Mouse (Mus musculus): Measurements from ENCODE around the gene Pnpla7.

DNA sequence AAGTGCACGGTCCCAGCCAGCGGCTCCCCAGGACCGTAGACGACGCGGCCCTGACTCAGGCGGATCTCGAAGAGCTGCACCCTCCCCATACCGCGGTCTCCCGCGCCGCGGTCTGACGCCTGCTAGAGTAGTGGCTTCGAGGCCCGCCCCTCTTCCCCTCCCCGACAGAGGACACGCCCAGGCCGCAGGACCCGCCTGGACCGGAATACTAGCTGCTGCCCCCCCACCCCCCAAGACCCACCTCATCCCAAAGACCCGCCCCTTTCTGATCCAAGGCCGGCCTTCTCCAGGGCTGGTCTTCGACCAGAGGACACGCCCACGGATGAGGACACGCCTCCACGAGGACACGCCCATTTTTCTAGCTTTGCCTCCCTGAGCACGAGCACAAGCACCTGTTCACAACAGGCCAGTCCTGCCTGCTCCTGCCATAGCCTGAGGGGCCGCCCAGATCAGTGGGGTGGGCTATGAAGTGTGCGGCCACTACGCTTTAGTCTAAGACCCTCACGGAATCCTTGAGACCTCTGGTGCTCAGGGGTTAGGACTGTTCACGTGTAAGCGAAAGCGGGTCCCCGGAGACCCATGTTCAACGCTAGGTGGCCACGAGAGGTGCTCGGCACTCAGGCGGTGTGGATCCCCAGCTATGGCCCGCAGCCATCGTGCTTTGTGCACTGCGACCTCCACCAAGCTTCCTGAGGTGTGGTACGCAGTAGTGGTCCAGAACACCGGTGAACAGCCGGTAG lies 40.6 kb upstream of the Pnpla7 start, which contains the start of gene Arrdc1:
- no peak for TF ChIP-seq EP300 (IDR thresholded peaks at IDR 0.05; ENCODE audit: low read length)
- TF ChIP-seq POLR2A (IDR thresholded peaks at IDR 0.05; ENCODE audit: low read depth, low read length) = peak; percentile 82
- peak in 1 of 2 experiments; percentile 61; a peak in 2 of 4 replicates for TF ChIP-seq CTCF (conservative IDR thresholded peaks at IDR 0.05 in 1 of 2, IDR thresholded peaks at IDR 0.05 in 1 of 2; ENCODE audit: low read depth in 2 of 2, low read length in 2 of 2)
- no peak for TF ChIP-seq PAX5 (IDR thresholded peaks at IDR 0.05; ENCODE audit: low read length)
- peak; percentile 84 for TF ChIP-seq BHLHE40 (IDR thresholded peaks at IDR 0.05; ENCODE audit: low read depth, low read length)
- no peak; the same call in 1 of the 2 replicates for TF ChIP-seq POLR2AphosphoS2 (IDR thresholded peaks at IDR 0.05; ENCODE audit: low read depth, low read length)
- TF ChIP-seq ZNF384 (IDR thresholded peaks at IDR 0.05; ENCODE audit: low read depth, low read length) = no peak
- peak; percentile 68 for TF ChIP-seq NELFE (IDR thresholded peaks at IDR 0.05; ENCODE audit: low read depth, low read length)
